30 mouse cellular contexts compared by ENCODE assay signal in the genomic region with DNA sequence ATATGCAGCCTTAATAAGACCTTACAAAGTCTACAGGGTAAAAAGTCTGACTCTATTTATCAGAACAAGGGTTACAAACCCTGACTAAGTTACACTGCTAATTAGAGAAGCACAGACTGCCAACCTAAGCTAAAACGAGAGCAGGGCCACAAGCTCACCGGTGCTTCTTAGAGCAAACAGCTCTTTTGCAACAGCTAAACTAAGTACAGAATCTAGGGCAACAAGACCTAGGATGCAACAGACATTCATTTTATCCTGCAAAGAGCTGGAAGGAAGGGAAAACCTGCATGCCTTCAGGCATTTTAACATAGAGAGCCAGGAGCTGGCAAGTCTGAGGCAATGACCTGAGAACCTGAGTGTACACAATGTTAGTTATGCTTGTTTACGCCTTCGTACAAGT. TPM values are rescaled to one million over a fixed set of nuclear protein-coding genes. Genes with fewer than 3 reads are reported as not detected.
DNase-seq lines count a peak whose midpoint lies in the region; ATAC-seq and TF ChIP-seq lines count a peak whose summit lies in the region.
"Had no signal": no experiment of that assay in that cellular context is flagged by ENCODE, and none has a peak within 500 bp of the region (broad histone marks: within the 10 kb centered on the region; RNA-seq: fewer than 3 reads in every experiment).

No protein-coding gene starts in this region.

- no peak for TF ChIP-seq CTCF in kidney, adult 2 months (conservative IDR thresholded peaks at IDR 0.05; ENCODE audit: insufficient read depth, insufficient read length, low read depth, low read length)
- TF ChIP-seq CTCF in liver, adult 2 months (IDR thresholded peaks at IDR 0.05; ENCODE audit: low read depth, low read length): no peak
- TF ChIP-seq CTCF in small intestine, adult 2 months (IDR thresholded peaks at IDR 0.05; ENCODE audit: extremely low read depth, insufficient read length, insufficient replicate concordance, low read depth, low read length): no peak

- no peak overlapping the region for H3K4me2 ChIP-seq in liver, embryonic 12.5 days
- H3K4me2 ChIP-seq: embryonic facial prominence, embryonic 13.5 days; embryonic facial prominence, embryonic 15.5 days; forebrain, embryonic 12.5 days had no signal

- TF ChIP-seq POLR2A in kidney, adult 2 months (IDR thresholded peaks at IDR 0.05; ENCODE audit: low read depth, low read length): no peak
- TF ChIP-seq POLR2A in liver, adult 2 months (IDR thresholded peaks at IDR 0.05; ENCODE audit: extremely low read depth, insufficient read depth, low read length): no peak
- TF ChIP-seq POLR2A in small intestine, adult 2 months (IDR thresholded peaks at IDR 0.05; ENCODE audit: low read depth, low read length): no peak

- DNase-seq in frontal cortex, postnatal 14 days (ENCODE audit: low spot score in 2 of 2): no peak
- DNase-seq in kidney, adult 2 months: peak; percentile 3
- DNase-seq in kidney, postnatal 36 days: no peak
- DNase-seq in liver, adult 2 months (ENCODE audit: extremely low read depth, low read depth, low spot score): peak; percentile 3
- no peak for DNase-seq in cerebellum, adult 18-20 months
- DNase-seq: adrenal gland, adult 8-10 months; adrenal gland, postnatal 14 days; adrenal gland, postnatal 36 days; B cell, adult 2 months; cerebellum, adult 11-12 months; cerebellum, adult 8-10 months; cerebellum, adult 9-11 months; cerebellum, postnatal 14 days; cerebellum, postnatal 36 days; embryo, embryonic 11 days had no signal

- no peaks in the 10 kb centered on the region for H3K79me2 ChIP-seq in liver, adult 2 months (ENCODE audit: control insufficient read depth, insufficient read depth, low read length)

- H3K27me3 ChIP-seq in kidney, adult 2 months (replicated peaks; ENCODE audit: control insufficient read depth, insufficient read depth, low read length): no peaks in the 10 kb centered on the region
- H3K27me3 ChIP-seq in liver, adult 2 months (ENCODE audit: control insufficient read depth, insufficient read depth, low read length): no peaks in the 10 kb centered on the region
- H3K27me3 ChIP-seq in liver, embryonic 12.5 days (replicated peaks): no peaks in the 10 kb centered on the region
- no peaks in the 10 kb centered on the region for H3K27me3 ChIP-seq in small intestine, adult 2 months (ENCODE audit: control insufficient read depth, insufficient read depth, low read length)
- H3K27me3 ChIP-seq: CH12.LX; embryonic facial prominence, embryonic 13.5 days; embryonic facial prominence, embryonic 15.5 days; forebrain, embryonic 12.5 days; Patski had no signal

- H3K4me3 ChIP-seq in kidney, adult 2 months (ENCODE audit: insufficient read depth, low read depth, low read length): no peak overlapping the region
- H3K4me3 ChIP-seq in liver, adult 2 months (ENCODE audit: insufficient read depth, low read depth, low read length): no peak overlapping the region
- H3K4me3 ChIP-seq in liver, embryonic 12.5 days: no peak overlapping the region
- no peak overlapping the region for H3K4me3 ChIP-seq in small intestine, adult 2 months (ENCODE audit: low read depth, low read length)
- H3K4me3 ChIP-seq: embryonic facial prominence, embryonic 13.5 days; embryonic facial prominence, embryonic 15.5 days; erythroblast, embryonic 14.5 days; forebrain, embryonic 10.5 days; forebrain, embryonic 12.5 days had no signal

- H3K36me3 ChIP-seq in kidney, adult 2 months (ENCODE audit: control insufficient read depth, insufficient read depth, low read length): no peaks in the 10 kb centered on the region; the same call in 1 of the 2 replicates
- H3K36me3 ChIP-seq in liver, adult 2 months (ENCODE audit: control insufficient read depth, insufficient read depth, low read length): no peaks in the 10 kb centered on the region; the same call in 1 of the 2 replicates
- no peaks in the 10 kb centered on the region for H3K36me3 ChIP-seq in liver, embryonic 12.5 days
- peaks cover 2% of the 10 kb centered on the region; the same call in 1 of the 2 replicates for H3K36me3 ChIP-seq in small intestine, adult 2 months (ENCODE audit: control insufficient read depth, insufficient read depth, low read length)
- H3K36me3 ChIP-seq: embryonic facial prominence, embryonic 15.5 days; forebrain, embryonic 10.5 days; forebrain, embryonic 12.5 days had no signal

- 65% methylated on average over 4 of the region's 4 CpGs for WGBS in kidney, adult 2 months
- WGBS in liver, adult 2 months: 34% methylated on average over 4 of the region's 4 CpGs
- WGBS in liver, embryonic 12.5 days (ENCODE audit: insufficient replicate concordance): 85% methylated on average over 4 of the region's 4 CpGs
- 66% methylated on average over 4 of the region's 4 CpGs for WGBS in small intestine, adult 2 months

- H3K27ac ChIP-seq in kidney, adult 2 months (ENCODE audit: insufficient read depth, low read depth, low read length): no peak overlapping the region
- H3K27ac ChIP-seq in liver, adult 2 months (replicated peaks; ENCODE audit: insufficient read depth, low read depth, low read length): no peak overlapping the region
- no peak overlapping the region for H3K27ac ChIP-seq in liver, embryonic 12.5 days
- H3K27ac ChIP-seq in small intestine, adult 2 months (ENCODE audit: insufficient read depth, low read depth, low read length): peak overlapping the region; percentile 88
- H3K27ac ChIP-seq: embryonic facial prominence, embryonic 13.5 days; embryonic facial prominence, embryonic 15.5 days; forebrain, embryonic 10.5 days; forebrain, embryonic 12.5 days had no signal

- ATAC-seq in frontal cortex, adult (ENCODE audit: low TSS enrichment): peak; percentile 98
- no peak for ATAC-seq in liver, embryonic 12.5 days
- ATAC-seq: activated CD4-positive, CD25-positive, alpha-beta regulatory T cell, adult 4 months; CD4-positive, CD25-positive, alpha-beta regulatory T cell, adult 4 months; forebrain, embryonic 14.5 days; forebrain, embryonic 16.5 days; Patski had no signal

- no peaks in the 10 kb centered on the region for H3K4me1 ChIP-seq in kidney, adult 2 months (ENCODE audit: control insufficient read depth, insufficient read depth, low read length)
- no peaks in the 10 kb centered on the region; the same call in 1 of the 2 replicates for H3K4me1 ChIP-seq in liver, adult 2 months (ENCODE audit: control insufficient read depth, insufficient read depth, low read length)
- H3K4me1 ChIP-seq in liver, embryonic 12.5 days: no peaks in the 10 kb centered on the region
- peaks cover 14% of the 10 kb centered on the region; the same call in 1 of the 2 replicates for H3K4me1 ChIP-seq in small intestine, adult 2 months (ENCODE audit: control insufficient read depth, insufficient read depth, insufficient read length, low read length)
- H3K4me1 ChIP-seq: embryonic facial prominence, embryonic 13.5 days; embryonic facial prominence, embryonic 15.5 days; forebrain, embryonic 10.5 days; forebrain, embryonic 12.5 days had no signal

- H3K9ac ChIP-seq in liver, adult 2 months (ENCODE audit: low read depth, low read length): no peak overlapping the region
- no peak overlapping the region for H3K9ac ChIP-seq in liver, embryonic 12.5 days
- H3K9ac ChIP-seq: embryonic facial prominence, embryonic 13.5 days; embryonic facial prominence, embryonic 15.5 days; forebrain, embryonic 12.5 days had no signal

- H3K9me3 ChIP-seq in liver, embryonic 12.5 days (replicated peaks): no peaks in the 10 kb centered on the region
- H3K9me3 ChIP-seq: embryonic facial prominence, embryonic 13.5 days; embryonic facial prominence, embryonic 15.5 days; forebrain, embryonic 10.5 days; forebrain, embryonic 12.5 days; G1E had no signal

RNA-seq across cellular contexts. Expression of gene Nsun3, which starts 33.5 kb away (rescaled TPM):
- polyA plus RNA-seq in kidney, adult 2 months (2012; rRNA removed): 6.3 and 7.1 TPM in 2 replicates
- 7.9 and 8.4 TPM in 2 replicates for total RNA-seq in liver, adult 2 months (2014; rRNA removed)
- 4.5 and 5.4 TPM in 2 replicates for polyA plus RNA-seq in liver, adult 2 months (2012; rRNA removed)
- 7.2 and 9.4 TPM in 2 replicates for polyA plus RNA-seq in liver, embryonic 12.5 days (2016; fragmentation: Nextera tagmentation; extraction: Ambion mirVana)
- 1.8 and 4.0 TPM in 2 replicates for polyA plus RNA-seq in small intestine, adult 2 months (2012; rRNA removed)

Comparison
In these comparisons a context has a peak if more than half of its experiments do, and no peak if none do; other contexts are left out.
1. DNase-seq: peak in kidney, adult 2 months (single experiment) and liver, adult 2 months (single experiment); none in frontal cortex, postnatal 14 days (0 of 2), kidney, postnatal 36 days (0 of 2) and cerebellum, adult 18-20 months (0 of 2).